Mouse (Mus musculus) lung, postnatal 0 days (tissue): ENCODE results near the gene H2-DMb2.

Experiments used
- CTCF ChIP-seq: IDR thresholded peaks from 2 replicates; pipeline ENCODE4 v1.5.1; 2016; ENCODE audit warnings: antibody characterized with exemption, mild to moderate bottlenecking
- EP300 ChIP-seq: IDR thresholded peaks from 2 replicates; pipeline ENCODE4 v1.6.1; 2016; ENCODE audit warnings: antibody characterized with exemption, mild to moderate bottlenecking, control low read depth

DNA sequence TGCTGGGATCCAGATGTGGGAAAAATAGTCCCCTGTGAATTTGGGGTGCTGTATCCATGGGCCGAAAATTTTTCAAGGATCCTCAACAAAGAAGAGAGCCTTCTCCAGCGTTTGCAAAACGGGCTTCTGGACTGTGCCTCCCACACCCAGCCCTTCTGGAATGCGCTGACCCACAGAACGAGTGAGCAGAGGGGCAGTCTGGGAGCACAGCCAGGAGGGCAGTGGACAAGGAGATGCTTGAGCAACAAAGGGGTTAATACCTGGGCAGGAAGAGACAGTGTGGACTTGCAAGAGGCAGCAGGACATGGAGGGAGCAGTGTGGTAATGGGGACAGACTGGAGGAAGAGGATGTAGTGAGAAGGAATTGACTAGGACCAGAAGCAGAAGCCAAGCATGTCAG, 12.4 kb downstream of the H2-DMb2 start:
- TF ChIP-seq CTCF (no peak), EP300 (no peak)
